Mouse (Mus musculus) lung, postnatal 0 days (tissue): ENCODE results near the gene Prss8.

Source experiments
- CTCF ChIP-seq: IDR thresholded peaks from 2 replicates; pipeline ENCODE4 v1.5.1; 2016; ENCODE audit warnings: antibody characterized with exemption, mild to moderate bottlenecking
- EP300 ChIP-seq: IDR thresholded peaks from 2 replicates; pipeline ENCODE4 v1.6.1; 2016; ENCODE audit warnings: antibody characterized with exemption, mild to moderate bottlenecking, control low read depth

DNA sequence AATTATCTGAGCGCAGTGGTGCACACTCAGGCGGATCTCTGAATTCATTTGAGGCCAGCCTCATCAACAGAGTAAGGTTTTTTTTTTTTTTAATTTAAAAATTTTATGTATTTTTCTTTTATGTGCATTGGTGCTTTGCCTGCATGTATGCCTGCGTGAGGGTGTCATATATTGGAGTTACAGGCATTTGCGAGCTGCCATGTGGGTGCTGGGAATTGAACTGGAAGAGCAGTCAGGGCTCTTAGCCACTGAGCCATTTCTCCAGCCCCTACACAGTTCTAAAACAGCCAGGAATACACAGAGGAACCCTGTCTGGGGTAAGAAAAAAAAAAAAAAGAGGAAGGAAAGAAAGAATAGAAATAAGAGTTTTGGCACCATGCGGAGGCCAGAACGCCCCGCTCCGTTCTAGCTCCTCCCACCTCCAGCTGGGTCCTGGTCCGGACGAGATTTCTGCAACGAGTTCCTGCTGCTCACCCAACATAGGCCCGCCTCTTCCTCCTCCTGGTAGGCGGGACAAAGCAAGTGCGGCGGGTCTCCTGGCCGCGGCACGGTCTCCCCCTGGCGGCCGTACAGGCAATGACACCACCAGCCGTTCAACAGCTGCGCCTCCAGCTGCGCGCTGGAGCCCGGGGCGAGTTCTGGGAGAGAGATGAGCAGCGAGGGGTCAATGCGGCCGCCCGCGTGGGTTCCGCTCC, 5.3 kb upstream of the Prss8 start:
- TF ChIP-seq CTCF (peak; percentile 99), EP300 (no peak)
